Mouse (Mus musculus) embryonic facial prominence, embryonic 15.5 days (tissue): Measurements from ENCODE around the gene Dtd2. TPM values are rescaled to one million over a fixed set of nuclear protein-coding genes. Genes with fewer than 3 reads are reported as not detected.

Source experiments
- ATAC-seq: fragments of 200-750 bp; cut with Nextera tagmentation; 2 replicates; pipeline ENCODE4 v1.8.0; 2017; ENCODE audit warnings: low read depth, moderate TSS enrichment; ENCODE audit not compliant: insufficient number of reproducible peaks, low FRiP score, low TSS enrichment
- H3K27ac ChIP-seq: fragments of 300-500 bp; sonication (generic); replicated peaks from 2 replicates; pipeline ENCODE4 v1.5.1; 2015; ENCODE audit warnings: mild to moderate bottlenecking, inconsistent platforms
- H3K27me3 ChIP-seq: fragments of 300-500 bp; sonication (generic); 2 replicates; pipeline ENCODE4 v1.6.1; 2015; ENCODE audit warnings: inconsistent platforms
- H3K36me3 ChIP-seq: fragments of 300-500 bp; sonication (generic); 2 replicates; pipeline ENCODE4 v1.6.1; 2015; ENCODE audit warnings: mild to moderate bottlenecking, inconsistent platforms
- H3K4me1 ChIP-seq: fragments of 300-500 bp; sonication (generic); 2 replicates; pipeline ENCODE4 v1.6.1; 2015; ENCODE audit warnings: inconsistent platforms
- H3K4me2 ChIP-seq: fragments of 300-500 bp; sonication (generic); replicated peaks from 2 replicates; pipeline ENCODE4 v1.6.1; 2015; ENCODE audit warnings: mild to moderate bottlenecking, inconsistent platforms
- H3K4me3 ChIP-seq: fragments of 300-500 bp; sonication (generic); replicated peaks from 2 replicates; pipeline ENCODE4 v1.5.1; 2015; ENCODE audit warnings: mild to moderate bottlenecking, inconsistent platforms
- H3K9ac ChIP-seq: fragments of 300-500 bp; sonication (generic); 2 replicates; pipeline ENCODE4 v1.6.1; 2015; ENCODE audit warnings: inconsistent platforms
- H3K9me3 ChIP-seq: fragments of 300-500 bp; sonication (generic); replicated peaks from 2 replicates; pipeline ENCODE4 v1.6.1; 2016; ENCODE audit warnings: inconsistent platforms
- WGBS: fragments of 180-500 bp; shearing (Covaris S2); methylation state at CpG from one replicate; pipeline ENCODE4 v1.1.7; 2015; 5-methylcytosine and 5-hydroxymethylcytosine counted together
- polyA plus RNA-seq: library from polyadenylated mRNA; unstranded; fragments of >200 nt; fragmentation: Nextera tagmentation; extraction: Ambion mirVana; gene quantifications from 2 replicates; pipeline ENCODE4 v1.2.1, GENCODE M21; 2015

Dtd2 gene
- polyA plus RNA-seq, 1 experiment from 2014 or later: 20.8 TPM

GRCm38 (mm10) chr12:51985163-51985748, 21.0 kb downstream of the Dtd2 start:
- H3K9me3 ChIP-seq: no peaks in the 10 kb centered on the region
- no peaks in the 10 kb centered on the region for H3K4me1 ChIP-seq
- H3K36me3 ChIP-seq: no peaks in the 10 kb centered on the region
- WGBS: 90% methylated on average over 3 of the region's 3 CpGs
- ATAC-seq: no peak
- H3K4me3 ChIP-seq: no peak overlapping the region
- H3K27me3 ChIP-seq: no peaks in the 10 kb centered on the region
- no peak overlapping the region for H3K4me2 ChIP-seq
- H3K9ac ChIP-seq: no peak overlapping the region
- H3K27ac ChIP-seq: no peak overlapping the region

GRCm38 (mm10) chr12:51983625-51984024, 22.7 kb downstream of the Dtd2 start:
- no peaks in the 10 kb centered on the region for H3K9me3 ChIP-seq
- no peak overlapping the region for H3K4me3 ChIP-seq
- H3K4me1 ChIP-seq: no peaks in the 10 kb centered on the region
- no peaks in the 10 kb centered on the region for H3K36me3 ChIP-seq
- no peaks in the 10 kb centered on the region for H3K27me3 ChIP-seq
- no peak overlapping the region for H3K27ac ChIP-seq
- ATAC-seq: no peak
- 93% methylated on average over 1 of the region's 1 CpGs for WGBS
- no peak overlapping the region for H3K9ac ChIP-seq
- H3K4me2 ChIP-seq: no peak overlapping the region

GRCm38 (mm10) chr12:51976531-51976930, 29.8 kb downstream of the Dtd2 start:
- H3K4me1 ChIP-seq: no peaks in the 10 kb centered on the region
- no peak overlapping the region for H3K9ac ChIP-seq
- whole genome bisulfite sequencing: 69% methylated on average over 9 of the region's 9 CpGs
- no peak overlapping the region for H3K4me3 ChIP-seq
- H3K36me3 ChIP-seq: no peaks in the 10 kb centered on the region
- no peak overlapping the region for H3K4me2 ChIP-seq
- ATAC-seq: no peak
- no peaks in the 10 kb centered on the region for H3K27me3 ChIP-seq
- H3K9me3 ChIP-seq: no peaks in the 10 kb centered on the region
- H3K27ac ChIP-seq: no peak overlapping the region

GRCm38 (mm10) chr12:51974381-51974780, 31.9 kb downstream of the Dtd2 start:
- no peaks in the 10 kb centered on the region for H3K36me3 ChIP-seq
- H3K4me3 ChIP-seq: no peak overlapping the region
- WGBS: 84% methylated on average over 1 of the region's 1 CpGs
- H3K4me2 ChIP-seq: no peak overlapping the region
- no peaks in the 10 kb centered on the region for H3K9me3 ChIP-seq
- H3K27ac ChIP-seq: no peak overlapping the region
- H3K9ac ChIP-seq: no peak overlapping the region
- no peak for ATAC-seq
- H3K27me3 ChIP-seq: no peaks in the 10 kb centered on the region
- H3K4me1 ChIP-seq: peaks cover 8% of the 10 kb centered on the region; the same call in 1 of the 2 replicates

- no peaks in the 10 kb centered on the region for H3K9me3 ChIP-seq
- H3K27ac ChIP-seq: no peak overlapping the region
- no peak overlapping the region for H3K4me2 ChIP-seq
- no peak for ATAC-seq
- WGBS: 92% methylated on average over 5 of the region's 5 CpGs
- H3K4me1 ChIP-seq: peaks cover 12% of the 10 kb centered on the region; the same call in 1 of the 2 replicates
- no peak overlapping the region for H3K9ac ChIP-seq
- H3K4me3 ChIP-seq: no peak overlapping the region
- H3K27me3 ChIP-seq: no peaks in the 10 kb centered on the region
- no peaks in the 10 kb centered on the region for H3K36me3 ChIP-seq
Observed at GRCm38 (mm10) chr12:51972269-51973065, 33.8 kb downstream of the Dtd2 start.

- Histone ChIP-seq H3K27ac (peak within 1 kb of the TSS; percentile 92), H3K36me3 (no peaks in the 10 kb centered on the region), H3K4me3 (peak within 1 kb of the TSS; percentile 98), H3K4me1 (peaks cover 12% of the 10 kb centered on the region; the same call in 1 of the 2 replicates), H3K27me3 (no peaks in the 10 kb centered on the region), H3K4me2 (peak within 1 kb of the TSS; percentile 52), H3K9ac (peak within 1 kb of the TSS; percentile 88), H3K9me3 (no peaks in the 10 kb centered on the region)
- WGBS: under 1% methylated on average over 49 of the region's 53 CpGs
- ATAC-seq: peak; percentile 98
Observed at GRCm38 (mm10) chr12:51971070-51971664, 35.1 kb downstream of the Dtd2 start, which contains the start of gene Heatr5a. Gene Heatr5a, minus strand, starts transcription at chr12:51971321.

GRCm38 (mm10) chr12:51970352-51971069, 35.8 kb downstream of the Dtd2 start:
- Histone ChIP-seq H3K36me3 (no peaks in the 10 kb centered on the region), H3K4me2 (peak overlapping the region; percentile 52), H3K27ac (peak overlapping the region; percentile 92), H3K27me3 (no peaks in the 10 kb centered on the region), H3K4me3 (peak overlapping the region; percentile 98), H3K9ac (peak overlapping the region; percentile 88), H3K4me1 (peaks cover 12% of the 10 kb centered on the region; the same call in 1 of the 2 replicates), H3K9me3 (no peaks in the 10 kb centered on the region)
- 1% methylated on average over 35 of the region's 35 CpGs for WGBS
- peak; percentile 46 for ATAC-seq

- no peak for ATAC-seq
- no peak overlapping the region for H3K9ac ChIP-seq
- no peak overlapping the region for H3K27ac ChIP-seq
- no peaks in the 10 kb centered on the region for H3K36me3 ChIP-seq
- H3K4me2 ChIP-seq: peak overlapping the region; percentile 52
- H3K9me3 ChIP-seq: no peaks in the 10 kb centered on the region
- H3K27me3 ChIP-seq: no peaks in the 10 kb centered on the region
- peaks cover 12% of the 10 kb centered on the region; the same call in 1 of the 2 replicates for H3K4me1 ChIP-seq
- peak overlapping the region; percentile 98 for H3K4me3 ChIP-seq
- WGBS: 20% methylated on average over 7 of the region's 7 CpGs
Observed at GRCm38 (mm10) chr12:51969876-51970275, 36.4 kb downstream of the Dtd2 start.

GRCm38 (mm10) chr12:51969092-51969491, 37.2 kb downstream of the Dtd2 start:
- peaks cover 12% of the 10 kb centered on the region; the same call in 1 of the 2 replicates for H3K4me1 ChIP-seq
- H3K9ac ChIP-seq: no peak overlapping the region
- WGBS: 73% methylated on average over 2 of the region's 2 CpGs
- no peaks in the 10 kb centered on the region for H3K36me3 ChIP-seq
- no peaks in the 10 kb centered on the region for H3K9me3 ChIP-seq
- H3K27me3 ChIP-seq: no peaks in the 10 kb centered on the region
- H3K4me2 ChIP-seq: no peak overlapping the region
- ATAC-seq: no peak
- H3K27ac ChIP-seq: no peak overlapping the region
- H3K4me3 ChIP-seq: no peak overlapping the region

- Histone ChIP-seq H3K4me2 (no peak overlapping the region), H3K27me3 (no peaks in the 10 kb centered on the region), H3K9ac (no peak overlapping the region), H3K4me3 (no peak overlapping the region), H3K36me3 (no peaks in the 10 kb centered on the region), H3K4me1 (peaks cover 12% of the 10 kb centered on the region; the same call in 1 of the 2 replicates), H3K27ac (no peak overlapping the region), H3K9me3 (no peaks in the 10 kb centered on the region)
- WGBS: 67% methylated on average over 9 of the region's 9 CpGs
- no peak for ATAC-seq
Observed at GRCm38 (mm10) chr12:51967915-51968595, 38.2 kb downstream of the Dtd2 start.
